Mouse (Mus musculus): ENCODE results near the gene Zbtb9.

The Zbtb9 gene

GRCm38 (mm10) chr17:27017564-27018499 lies 44.9 kb downstream of the Zbtb9 start:
- peak; percentile 78 for DNase-seq

- peak; percentile 38 for DNase-seq
These were observed 45.7 kb downstream of the Zbtb9 start for GRCm38 (mm10) chr17:27018555-27019196.

GRCm38 (mm10) chr17:27021076-27021475 lies 48.1 kb downstream of the Zbtb9 start:
- no peak for DNase-seq

GRCm38 (mm10) chr17:27021736-27022135 lies 48.8 kb downstream of the Zbtb9 start:
- no peak for DNase-seq

DNA sequence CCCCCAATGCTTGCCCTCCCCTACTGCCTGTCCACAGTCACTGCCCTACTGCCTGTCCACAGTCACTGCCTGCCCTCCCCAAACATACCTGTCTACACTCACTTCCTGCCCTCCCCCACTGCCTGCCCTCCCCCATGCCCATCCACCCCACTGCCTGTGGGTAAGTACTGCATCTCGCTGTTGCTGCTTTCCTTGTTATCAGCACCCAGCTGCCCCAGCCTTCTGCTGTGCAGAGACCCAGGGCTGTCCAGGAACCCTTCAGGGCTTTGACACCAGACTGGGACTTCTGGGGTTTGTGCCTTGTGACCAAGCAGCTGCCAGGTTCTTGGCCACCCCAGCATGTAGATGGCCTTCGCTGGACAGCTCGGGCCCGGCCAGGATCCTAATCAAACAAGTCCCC lies 50.4 kb downstream of the Zbtb9 start:
- DNase-seq, result no peak

DNA sequence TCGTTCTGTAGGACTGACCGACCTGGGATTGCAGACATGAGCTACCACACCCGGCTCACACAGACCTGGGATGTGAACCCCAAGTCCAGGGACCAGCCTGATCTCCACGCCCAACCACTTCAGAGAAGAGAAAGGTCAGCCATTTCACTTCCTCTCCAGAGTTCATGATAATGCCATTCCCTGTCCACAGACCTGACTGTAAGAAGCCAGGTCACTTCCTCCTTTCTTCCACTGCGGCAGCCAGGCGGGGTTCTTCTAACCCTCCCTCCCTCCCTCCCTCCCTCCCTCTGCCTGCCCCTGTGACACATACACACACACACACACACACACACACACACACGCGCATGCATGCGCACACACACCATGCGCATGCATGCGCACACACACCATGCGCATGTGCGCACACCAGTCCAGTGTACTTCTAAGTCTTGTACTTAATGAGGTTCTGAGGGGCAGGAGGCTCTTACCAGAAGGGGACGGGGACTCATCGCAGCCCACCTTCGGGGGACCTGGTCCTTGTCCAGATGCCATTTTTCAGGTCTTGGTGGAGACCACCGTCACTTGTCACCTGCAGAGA lies 52.4 kb downstream of the Zbtb9 start:
- no peak for DNase-seq

DNA sequence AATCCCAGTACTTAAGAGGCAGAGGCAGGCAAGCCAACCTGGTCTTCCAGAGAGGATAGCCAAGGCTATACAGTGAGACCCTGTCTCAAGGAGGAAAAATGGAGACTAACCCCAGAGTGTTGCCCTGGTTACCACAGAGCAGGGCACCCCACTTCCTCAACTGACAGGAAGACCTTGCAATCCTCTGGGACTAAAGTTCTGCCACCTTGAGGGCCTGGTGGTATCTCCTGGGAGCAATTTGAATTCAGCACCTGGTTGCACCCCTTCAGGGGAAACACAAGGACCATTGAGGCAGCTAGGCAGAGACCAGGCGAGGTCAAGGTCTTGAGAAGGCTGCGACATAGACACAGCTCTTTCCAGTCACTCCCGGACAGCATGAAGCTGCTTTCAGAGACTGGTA lies 53.0 kb downstream of the Zbtb9 start:
- no peak for DNase-seq

GRCm38 (mm10) chr17:27027460-27028283 lies 54.7 kb downstream of the Zbtb9 start:
- no peak for DNase-seq

DNA sequence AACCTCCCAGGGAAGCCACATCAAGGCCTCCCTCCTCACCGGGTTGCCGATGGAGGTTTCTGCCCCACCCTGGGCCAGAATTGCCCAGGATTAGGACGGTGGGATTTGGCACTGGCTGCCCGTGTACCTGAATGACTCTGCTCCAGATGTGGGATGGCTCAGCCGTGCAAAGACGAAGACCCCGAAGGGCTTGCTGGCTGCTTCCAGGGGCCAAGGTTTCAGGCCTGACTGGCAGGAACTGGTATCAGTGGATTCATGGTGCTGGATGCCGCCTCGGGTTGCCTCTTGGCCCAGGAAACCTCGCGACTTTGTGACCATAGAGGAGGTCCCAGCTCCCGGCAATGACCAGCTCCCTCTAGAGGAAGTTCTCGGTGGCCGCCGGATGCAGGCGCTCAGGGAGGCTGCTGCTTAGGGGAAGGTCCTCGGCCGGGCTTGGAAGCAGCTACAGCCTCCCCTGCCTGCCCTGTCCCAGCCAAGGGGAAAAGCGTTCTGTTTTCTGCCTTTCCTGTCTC lies 55.4 kb downstream of the Zbtb9 start:
- peak; percentile 89 for DNase-seq

DNA sequence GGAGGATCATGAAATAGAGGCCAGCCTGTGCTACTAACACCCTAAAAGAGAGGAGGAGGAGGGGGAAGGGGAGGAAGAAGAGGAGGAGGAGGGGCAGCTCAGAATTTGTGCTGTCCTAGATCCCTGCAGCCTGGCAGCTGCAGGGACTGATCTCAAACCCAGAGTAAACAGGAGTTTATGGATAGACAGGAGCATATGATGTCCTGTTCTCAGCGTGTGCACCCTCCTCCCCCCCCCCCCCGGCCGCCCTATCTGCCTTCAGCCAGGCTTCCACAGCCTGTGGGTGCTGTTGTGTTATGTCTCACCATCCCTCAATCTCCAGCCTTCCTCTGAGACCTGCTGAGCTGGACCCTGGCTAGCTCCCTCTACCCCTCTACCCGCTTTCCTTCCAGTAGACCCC lies 55.9 kb downstream of the Zbtb9 start, which contains the start of gene Bak1:
Gene Bak1, minus strand, starts transcription at position 101 of the 400 bp plus-strand sequence.
- no peak for DNase-seq

DNA sequence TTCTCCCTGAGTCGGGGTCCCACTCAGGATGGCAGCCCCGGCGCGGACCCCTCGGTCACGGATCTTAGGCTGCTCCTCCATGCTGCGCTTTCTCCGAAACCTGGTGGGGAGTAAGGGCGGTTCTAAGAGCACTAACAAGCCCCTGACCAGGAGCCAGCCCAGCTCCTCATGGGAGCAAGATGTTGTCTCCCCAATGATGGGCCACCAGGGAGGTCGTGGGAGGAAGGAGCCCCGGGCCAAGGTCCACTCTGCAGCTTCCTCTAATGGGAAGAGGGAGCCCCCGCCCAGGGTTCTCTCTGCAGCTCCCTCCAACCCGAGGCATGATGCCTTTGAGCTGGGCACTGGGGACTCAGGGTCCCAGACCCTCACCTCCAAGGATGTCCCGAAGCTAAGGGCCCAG lies 56.5 kb downstream of the Zbtb9 start:
- DNase-seq, result no peak

DNA sequence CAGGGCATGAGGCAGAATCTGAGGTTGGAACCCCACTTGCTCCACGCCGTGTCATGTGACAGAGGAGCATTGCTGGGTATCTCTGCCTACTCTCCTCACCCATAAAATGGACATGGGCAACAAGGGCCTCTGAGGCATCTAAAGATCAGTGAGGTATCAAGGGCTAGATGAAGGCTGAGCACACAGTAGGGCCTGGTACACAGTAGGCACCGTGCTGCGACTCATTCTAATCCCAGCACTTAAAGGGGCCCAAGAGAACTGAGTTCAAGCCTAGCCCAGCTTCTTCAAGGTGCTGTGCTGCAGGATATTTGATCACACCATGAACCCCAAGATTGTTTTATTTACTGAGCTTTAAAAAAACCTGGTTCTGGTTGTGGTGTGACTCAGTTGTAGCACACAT lies 57.9 kb downstream of the Zbtb9 start:
- DNase-seq, result no peak

- no peak for DNase-seq
These were observed 59.4 kb downstream of the Zbtb9 start for GRCm38 (mm10) chr17:27032328-27032727.

DNA sequence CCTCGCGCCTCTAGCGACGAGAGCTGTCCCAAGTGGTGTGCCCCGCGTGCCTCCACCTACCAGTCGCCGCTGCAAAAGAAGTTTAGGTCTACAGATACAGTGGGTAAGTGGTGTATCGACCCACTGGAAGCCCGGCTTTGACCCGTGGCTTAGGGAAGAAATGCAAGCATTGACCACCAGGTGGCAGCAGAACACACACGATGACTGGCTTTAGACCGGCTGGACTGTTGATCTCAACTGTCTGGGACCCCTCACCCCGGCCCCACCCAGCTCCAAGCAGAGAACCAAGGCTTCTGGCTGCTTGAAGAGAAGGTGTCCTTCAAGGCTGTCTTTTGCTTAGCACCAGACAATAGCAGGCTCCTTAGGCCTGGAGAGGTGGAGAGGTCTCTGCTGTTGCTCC lies 59.9 kb downstream of the Zbtb9 start:
- DNase-seq, result peak; percentile 43

DNA sequence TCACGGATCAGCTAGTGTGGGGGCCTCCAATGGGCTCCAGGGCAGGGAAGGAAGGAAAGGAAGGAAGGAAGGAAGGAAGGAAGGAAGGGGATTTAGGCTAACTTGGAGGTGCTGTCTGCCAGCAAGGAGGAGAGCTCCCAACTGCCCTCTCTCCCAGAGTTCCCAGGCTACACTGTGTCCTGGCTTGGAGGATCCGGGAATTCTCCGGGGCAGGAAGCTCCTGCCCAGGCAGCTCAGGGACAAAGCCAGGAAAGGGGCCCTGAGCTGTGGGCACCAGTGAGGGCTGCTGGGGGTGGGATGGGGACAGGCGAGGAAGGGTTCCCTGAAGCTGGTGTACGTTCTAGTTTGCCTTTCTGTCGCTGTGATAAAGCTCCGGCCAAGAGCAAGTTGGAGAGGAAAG lies 63.5 kb downstream of the Zbtb9 start:
- no peak for DNase-seq

DNA sequence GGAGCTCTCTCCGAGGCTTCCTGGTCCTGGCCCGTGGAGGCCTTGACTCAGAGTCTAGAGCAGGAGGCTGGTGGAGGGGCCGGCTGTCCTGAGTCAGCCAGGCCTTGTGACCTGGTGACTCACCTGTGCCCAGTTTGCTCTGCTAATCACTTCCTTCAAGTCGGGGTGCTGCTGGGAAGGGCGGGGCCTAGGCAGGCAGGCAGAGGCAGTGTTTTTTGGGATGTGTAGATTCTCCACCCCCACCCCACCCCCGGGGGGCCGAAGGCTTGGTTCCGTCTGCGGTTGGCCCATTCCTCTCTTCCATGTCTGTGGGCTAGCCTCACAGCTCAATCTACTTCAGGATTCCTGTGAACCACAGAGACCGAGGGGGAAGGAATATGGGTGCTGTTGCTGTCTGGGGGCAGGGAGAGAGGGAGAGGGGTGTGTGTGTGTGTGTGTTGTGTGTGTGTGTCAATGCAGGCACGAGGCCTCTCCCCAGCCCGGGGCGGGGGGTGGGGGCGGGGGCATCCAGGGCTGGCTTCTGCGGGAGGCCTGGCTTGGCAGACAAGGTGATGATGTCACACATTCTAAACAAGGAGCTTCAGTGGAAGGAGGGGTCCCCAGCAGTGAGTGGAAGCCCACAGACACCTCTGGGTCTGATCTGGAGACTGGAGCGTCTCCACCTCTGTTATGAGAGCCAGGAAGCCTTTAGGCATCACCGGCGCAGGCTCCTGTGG lies 65.5 kb downstream of the Zbtb9 start:
- no peak for DNase-seq

- DNase-seq, result no peak
These were observed 66.6 kb downstream of the Zbtb9 start for GRCm38 (mm10) chr17:27039432-27040102.

DNA sequence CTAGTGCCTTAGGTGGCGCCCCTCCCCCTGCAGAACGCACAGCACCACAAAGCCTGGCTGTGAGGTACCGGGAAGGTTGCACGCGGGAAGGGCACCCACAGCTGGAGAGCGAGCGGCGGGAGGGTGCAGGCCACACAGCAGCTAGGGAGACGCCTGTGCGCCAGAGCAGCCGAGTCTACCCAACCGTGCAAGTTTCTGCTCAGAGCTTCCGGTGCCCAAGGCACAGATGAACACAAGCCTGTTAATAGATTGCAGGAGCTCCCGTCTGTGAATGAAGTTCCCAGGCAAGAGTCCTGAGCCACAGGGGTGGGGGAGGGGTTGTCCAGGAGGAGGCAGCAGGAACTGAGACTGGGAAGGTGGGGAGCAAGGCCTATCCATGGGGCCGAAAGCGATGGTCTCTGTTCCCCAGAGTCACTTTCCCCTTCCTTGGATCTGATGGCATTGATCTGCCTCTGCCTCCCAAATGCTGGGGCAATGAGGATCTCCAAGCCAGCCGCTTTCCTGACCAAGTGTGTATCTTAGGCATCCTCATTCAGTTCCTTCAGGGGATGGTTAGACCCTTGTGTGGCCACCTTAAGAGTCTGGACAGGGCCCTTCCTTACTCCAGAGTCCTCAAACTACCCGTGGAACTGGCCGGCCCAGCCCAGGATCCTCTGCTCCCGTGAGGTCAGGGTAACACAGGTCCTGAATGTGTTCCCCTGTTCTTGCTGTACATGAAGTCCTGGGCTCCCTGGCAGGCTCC lies 67.5 kb downstream of the Zbtb9 start:
- no peak for DNase-seq

DNA sequence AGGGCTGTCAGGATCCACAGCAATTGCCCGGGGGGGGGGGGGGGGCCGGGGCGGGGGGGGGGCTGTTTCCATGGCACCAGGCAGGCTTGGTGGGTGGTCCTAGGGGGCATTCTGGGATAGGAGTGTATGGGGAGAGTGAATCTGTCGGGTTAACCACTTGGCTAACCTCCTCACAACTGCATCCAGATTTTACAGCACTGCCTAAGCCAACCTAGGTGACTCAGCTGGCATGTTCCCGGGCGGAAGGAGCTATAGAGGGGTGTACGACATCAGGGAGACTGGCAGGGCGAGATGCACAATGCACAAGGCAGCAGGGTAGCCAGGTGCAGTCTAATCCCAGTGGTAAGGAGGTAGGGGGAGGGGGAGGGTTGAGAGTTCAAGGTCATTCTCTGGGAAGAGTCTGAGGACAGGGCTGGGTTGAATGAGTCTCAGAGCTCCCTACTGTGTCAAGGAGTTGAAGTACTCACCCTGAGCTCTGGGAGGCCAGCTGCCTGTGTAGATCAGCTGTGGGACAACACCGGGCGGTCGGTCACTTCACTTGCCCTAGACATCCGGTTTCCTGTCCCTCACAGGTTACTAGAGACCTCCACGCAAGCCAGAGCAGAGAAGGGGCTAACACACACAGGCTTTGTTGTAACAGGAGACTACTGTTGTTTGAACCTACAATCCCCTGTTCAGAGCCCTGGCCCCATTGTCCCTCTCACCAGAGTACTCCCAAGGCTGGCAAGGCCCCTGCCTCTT lies 68.2 kb downstream of the Zbtb9 start:
- DNase-seq, result no peak

- DNase-seq, result no peak
These were observed 68.8 kb downstream of the Zbtb9 start for GRCm38 (mm10) chr17:27041787-27042055.

Measured in right cerebral cortex, postnatal 25 days (tissue).